Mouse (Mus musculus) embryonic fibroblast, embryonic 13.5 days (primary cell): ENCODE results near the gene Ccdc181. TPM values are rescaled to one million over a fixed set of nuclear protein-coding genes. Genes with fewer than 3 reads are reported as not detected.

Experiments used
- H3K27ac ChIP-seq: 2 replicates; pipeline ENCODE4 v1.5.1; 2012; ENCODE audit warnings: low read length, control low read depth, inconsistent platforms; ENCODE audit not compliant: insufficient read depth
- H3K4me1 ChIP-seq: 2 replicates; pipeline ENCODE4 v1.6.1; 2011; ENCODE audit warnings: low read length; ENCODE audit not compliant: control insufficient read depth, insufficient read depth
- H3K4me3 ChIP-seq: 2 replicates; pipeline ENCODE4 v1.5.1; 2011; ENCODE audit warnings: mild to moderate bottlenecking, control low read depth, low read length; ENCODE audit not compliant: insufficient read depth
- CTCF ChIP-seq: IDR thresholded peaks from 2 replicates; pipeline ENCODE4 v1.5.1; 2011; ENCODE audit warnings: mild to moderate bottlenecking, control low read depth, low read length, moderate library complexity, borderline replicate concordance; ENCODE audit not compliant: insufficient read depth
- POLR2A ChIP-seq: IDR thresholded peaks from 2 replicates; pipeline ENCODE4 v1.6.1; 2011; ENCODE audit warnings: low read depth, mild to moderate bottlenecking, control low read depth, low read length, moderate library complexity
- polyA plus RNA-seq: library from polyadenylated mRNA; stranded (reverse); fragments of >200 nt; gene quantifications from 2 replicates; pipeline ENCODE4 v1.2.4, GENCODE M21; 2011; ENCODE audit warnings: low read depth; ENCODE audit not compliant: missing spikeins, insufficient read length

Ccdc181 gene
- polyA plus RNA-seq, 1 experiment: 8.8 TPM

DNA sequence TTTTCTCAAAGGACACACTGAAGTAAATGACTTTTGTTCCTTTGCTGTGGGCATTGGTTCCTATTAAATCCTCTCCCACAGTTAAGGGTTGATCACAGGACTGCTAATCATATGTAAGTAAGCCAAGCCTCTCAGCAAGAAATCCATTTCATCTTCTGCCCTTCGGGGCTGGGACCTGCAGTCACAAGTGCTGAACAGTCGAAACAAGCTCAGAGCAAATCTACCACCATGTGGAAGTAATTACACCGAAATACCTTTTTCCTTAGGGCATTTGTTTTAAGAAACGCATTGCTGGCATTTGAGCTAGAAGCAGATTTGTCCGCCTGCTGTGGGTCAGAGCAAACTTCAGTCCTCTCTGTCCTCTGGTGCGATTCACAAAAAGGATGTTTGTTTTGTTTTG is 1.7 kb upstream of the Ccdc181 start:
- TF ChIP-seq CTCF (no peak), POLR2A (no peak)
- Histone ChIP-seq H3K27ac (no peak overlapping the region), H3K4me3 (no peak overlapping the region), H3K4me1 (peaks cover 2% of the 10 kb centered on the region)

- H3K4me1 ChIP-seq: peaks cover 2% of the 10 kb centered on the region
- H3K4me3 ChIP-seq: no peak overlapping the region
- no peak overlapping the region for H3K27ac ChIP-seq
- no peak for TF ChIP-seq CTCF
- TF ChIP-seq POLR2A: no peak
Observed at GRCm38 (mm10) chr1:164276552-164276951, 1.2 kb downstream of the Ccdc181 start.

DNA sequence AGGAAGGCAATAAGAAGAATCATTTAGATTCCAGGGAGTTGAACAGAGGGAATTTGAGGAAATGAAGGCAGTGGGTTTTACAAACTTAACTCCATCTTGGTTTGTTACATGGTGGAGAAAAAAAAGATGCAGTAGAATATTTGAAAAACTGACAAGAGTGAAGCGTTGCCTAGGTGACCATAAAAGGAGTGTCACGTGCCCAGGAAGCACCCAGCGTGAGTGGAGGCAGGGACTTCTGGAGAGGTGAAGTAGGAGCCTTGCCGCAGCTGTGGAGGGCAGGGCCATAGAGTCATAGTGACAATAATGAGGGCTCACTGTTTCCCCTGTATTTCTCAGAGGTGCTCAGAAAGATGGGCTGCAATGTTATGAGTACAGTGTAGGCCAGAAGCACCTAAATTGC is 3.9 kb downstream of the Ccdc181 start:
- H3K4me1 ChIP-seq: peaks cover 2% of the 10 kb centered on the region; the same call in 1 of the 2 replicates
- TF ChIP-seq POLR2A (no peak), CTCF (no peak)

DNA sequence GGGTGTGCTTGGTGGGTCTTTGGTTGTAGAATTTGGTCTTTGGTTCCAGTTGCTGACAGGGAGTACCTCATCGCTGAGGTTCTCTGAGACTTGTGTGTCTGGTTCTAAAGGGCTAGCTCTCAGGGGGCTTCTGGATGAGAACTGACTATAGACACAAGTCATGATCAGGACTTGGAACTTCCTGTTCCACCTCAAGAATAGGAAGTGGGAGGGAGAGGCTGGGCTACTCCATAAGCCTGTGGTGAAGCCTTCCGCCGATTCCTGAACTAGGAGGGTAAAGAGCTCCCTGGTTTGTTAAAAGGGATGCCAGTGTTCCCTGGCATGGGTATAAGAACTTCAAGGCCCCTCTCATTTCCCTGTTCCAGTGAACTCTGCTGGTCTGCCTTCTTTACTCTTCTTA is 8.6 kb downstream of the Ccdc181 start:
- Histone ChIP-seq H3K4me3 (no peak overlapping the region), H3K27ac (no peak overlapping the region), H3K4me1 (no peaks in the 10 kb centered on the region)
- TF ChIP-seq CTCF (no peak), POLR2A (no peak)

More for the DNA sequence above, 3.9 kb downstream of the Ccdc181 start:
- no peak overlapping the region for H3K4me3 ChIP-seq
- H3K27ac ChIP-seq: no peak overlapping the region

- H3K4me3 ChIP-seq: no peak overlapping the region
- TF ChIP-seq CTCF: no peak
- no peak for TF ChIP-seq POLR2A
- no peak overlapping the region for H3K27ac ChIP-seq
- H3K4me1 ChIP-seq: no peaks in the 10 kb centered on the region
Observed at GRCm38 (mm10) chr1:164287406-164287805, 12.0 kb downstream of the Ccdc181 start.

DNA sequence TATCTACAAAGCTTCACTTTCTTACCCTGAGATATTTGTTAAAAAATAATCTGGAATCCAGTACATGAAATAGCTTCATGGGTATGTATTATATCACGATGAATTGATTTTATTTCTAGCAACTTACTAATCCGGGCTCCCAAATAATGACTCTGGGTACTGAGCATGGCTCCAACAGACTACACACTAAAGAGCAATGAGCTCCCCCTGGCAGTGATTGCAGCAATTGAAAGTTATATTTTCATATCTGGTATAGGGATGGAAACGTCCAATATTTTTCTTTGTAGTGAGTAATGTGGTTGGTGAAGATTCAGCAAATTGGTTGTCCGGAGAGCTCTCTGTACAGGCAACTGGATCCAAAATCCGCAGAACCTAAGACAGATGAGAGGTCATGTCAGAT is 16.7 kb downstream of the Ccdc181 start:
- TF ChIP-seq CTCF (no peak), POLR2A (no peak)
- no peak overlapping the region for H3K4me3 ChIP-seq

DNA sequence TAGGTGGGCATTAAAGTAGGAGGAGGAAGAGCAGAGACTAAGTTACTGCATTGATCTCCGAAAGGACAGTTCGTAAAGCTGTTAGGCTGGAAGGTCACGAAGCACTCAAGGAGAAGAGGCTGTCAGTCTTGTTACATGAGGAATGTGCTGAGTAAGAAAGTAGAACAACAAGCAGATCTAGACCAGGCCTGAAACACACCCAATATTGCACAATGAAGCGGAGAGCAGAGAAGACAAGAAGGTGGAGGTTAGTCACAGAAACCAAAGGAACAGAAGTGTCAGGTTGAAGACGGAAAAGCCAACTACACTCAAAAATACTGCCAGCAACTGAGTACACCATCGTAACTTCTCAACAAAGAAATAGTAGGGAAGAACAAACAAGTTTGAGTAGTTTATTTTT is 18.7 kb downstream of the Ccdc181 start:
- TF ChIP-seq CTCF (no peak), POLR2A (no peak)
- no peak overlapping the region for H3K27ac ChIP-seq

More for the DNA sequence above, 16.7 kb downstream of the Ccdc181 start:
- Histone ChIP-seq H3K27ac (no peak overlapping the region), H3K4me1 (no peaks in the 10 kb centered on the region)

GRCm38 (mm10) chr1:164296473-164296872 is 21.1 kb downstream of the Ccdc181 start:
- H3K4me1 ChIP-seq: no peaks in the 10 kb centered on the region
- TF ChIP-seq CTCF (no peak), POLR2A (no peak)
- H3K4me3 ChIP-seq: no peak overlapping the region
- no peak overlapping the region for H3K27ac ChIP-seq

More for the DNA sequence above, 18.7 kb downstream of the Ccdc181 start:
- no peak overlapping the region for H3K4me3 ChIP-seq
- no peaks in the 10 kb centered on the region for H3K4me1 ChIP-seq

DNA sequence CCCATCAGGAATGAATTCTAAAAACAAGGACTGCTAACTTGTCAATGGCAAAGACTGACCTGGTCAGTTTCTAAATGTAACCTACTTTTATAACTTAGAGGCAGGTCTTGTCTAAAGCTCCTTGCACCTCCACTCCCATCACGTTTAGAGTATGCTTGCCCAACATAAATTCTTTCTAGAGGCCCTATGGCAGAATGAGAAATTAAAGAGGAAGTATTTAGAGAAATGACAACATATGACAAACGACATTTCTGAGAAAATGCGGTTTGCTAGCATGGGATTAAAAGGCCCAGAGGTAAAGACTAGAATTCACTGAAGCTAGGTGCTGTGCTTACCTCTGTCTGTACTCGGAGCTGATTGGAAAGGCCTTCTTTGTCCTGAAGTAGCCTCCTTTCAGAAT is 26.6 kb downstream of the Ccdc181 start:
- Histone ChIP-seq H3K4me3 (no peak overlapping the region), H3K4me1 (peaks cover 2% of the 10 kb centered on the region; the same call in 1 of the 2 replicates), H3K27ac (no peak overlapping the region)
- no peak for TF ChIP-seq CTCF
- no peak for TF ChIP-seq POLR2A

DNA sequence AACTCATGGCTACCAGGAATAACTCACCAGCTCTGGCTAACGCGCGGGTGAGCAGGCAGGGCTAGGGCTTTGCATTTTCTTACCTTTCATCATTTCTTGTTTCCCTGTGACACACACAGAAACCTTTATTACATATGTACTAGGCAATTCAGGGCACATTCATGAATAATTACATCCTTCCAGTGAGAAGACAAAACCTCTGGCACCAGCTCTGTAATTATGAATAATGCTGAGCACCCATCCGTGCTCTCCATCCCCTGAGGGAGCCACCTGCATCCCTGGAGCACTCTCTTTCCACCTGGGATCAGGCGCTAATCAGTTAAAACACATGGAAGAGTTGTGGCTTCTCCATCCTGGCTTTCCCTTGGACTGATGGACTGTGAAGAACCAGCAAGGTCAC is 28.4 kb downstream of the Ccdc181 start, which contains the start of gene Nme7:
Gene Nme7, plus strand, starts transcription at position 301 of the 400 bp plus-strand sequence.
- TF ChIP-seq POLR2A (no peak), CTCF (no peak)
- no peak within 1 kb of the TSS for H3K27ac ChIP-seq
- H3K4me1 ChIP-seq: peaks cover 2% of the 10 kb centered on the region; the same call in 1 of the 2 replicates
- no peak within 1 kb of the TSS for H3K4me3 ChIP-seq

- peak within 1 kb of the TSS; percentile 91 for H3K4me3 ChIP-seq
- TF ChIP-seq POLR2A (peak; percentile 85), CTCF (no peak)
- H3K27ac ChIP-seq: peak within 1 kb of the TSS; percentile 80
- H3K4me1 ChIP-seq: peaks cover 2% of the 10 kb centered on the region; the same call in 1 of the 2 replicates
Observed at GRCm38 (mm10) chr1:164307124-164307751, 31.9 kb downstream of the Ccdc181 start, which contains the start of gene Blzf1. TSS of gene Blzf1 (minus strand) at chr1:164307489.
